Mouse (Mus musculus): ENCODE results near the gene Bub1b.

- no peak for TF ChIP-seq CTCF (IDR thresholded peaks at IDR 0.05; ENCODE audit: borderline replicate concordance, insufficient read depth, low read length)
- no peak for TF ChIP-seq POLR2A (IDR thresholded peaks at IDR 0.05; ENCODE audit: low read depth, low read length)
Observed at GRCm38 (mm10) chr2:118661891-118662290, 63.9 kb downstream of the Bub1b start.
